Mouse (Mus musculus) hematopoietic multipotent progenitor cell, adult 10-12 weeks (in vitro differentiated cells): ENCODE measurements around the gene Stard13. TPM values are rescaled to one million over a fixed set of nuclear protein-coding genes. Genes with fewer than 3 reads are reported as not detected.

Experiments used
- polyA plus RNA-seq: library from polyadenylated mRNA; stranded (reverse); fragments of >175 nt; gene quantifications from 2 replicates; pipeline ENCODE4 v1.2.3, GENCODE M21; 2012; ENCODE audit warnings: low replicate concordance

Stard13 gene
- 0.30 and 0.33 TPM in 2 replicates for polyA plus RNA-seq

GRCm38 (mm10) chr5:151233400-151234031 is at the start of gene Stard13:
Stard13 (minus strand) TSS chr5:151233836.

Other genes with a start within 250 kb of the Stard13 start
- gene Gm42906, start 194.3 kb upstream of the Stard13 start, polyA plus RNA-seq, result not detected in 2 replicates